ENCODE assay signal across 8 mouse cellular contexts in genomic region chr8:94172075-94172808, GRCm38 (mm10). TPM values are rescaled to one million over a fixed set of nuclear protein-coding genes. Genes with fewer than 3 reads are reported as not detected.
DNase-seq lines count a peak whose midpoint lies in the region; ATAC-seq and TF ChIP-seq lines count a peak whose summit lies in the region.

Gene Mt2, plus strand, starts transcription at chr8:94172664.

- peak; percentile 46 for DNase-seq in spleen, adult 12 weeks (ENCODE audit: low spot score)
- DNase-seq in spleen, adult 18-20 months = no peak
- peak; percentile 83 for DNase-seq in gastrocnemius, postnatal 25 days
- peak; percentile 61 to 68 for DNase-seq in left cerebral cortex, postnatal 36 days (ENCODE audit: low spot score in 2 of 2)
- peak; percentile 50 for DNase-seq in mesoderm, embryonic 11.5 days (ENCODE audit: low read depth, low spot score)
- peak; percentile 65 to 88 for DNase-seq in spleen, postnatal 10 days (ENCODE audit: low spot score in 2 of 2)

- intact Hi-C loops in left cerebral cortex, postnatal 36 days (cut with DNase I) = no loop called here

- ATAC-seq in inflammation-experienced regulatory T-cells, adult 6 months = peak; percentile 17

- TF ChIP-seq CTCF in cortical plate, adult 2 months (IDR thresholded peaks at IDR 0.05; ENCODE audit: extremely low read depth, insufficient read depth, low read length) = no peak

- H3K27ac ChIP-seq in cortical plate, adult 2 months (ENCODE audit: insufficient read depth, low read length) = peak within 1 kb of the TSS; percentile 58

- peak within 1 kb of the TSS; percentile 49 for H3K4me3 ChIP-seq in cortical plate, adult 2 months (ENCODE audit: insufficient read depth, low read length)

- peak; percentile 84 for TF ChIP-seq POLR2A in cortical plate, adult 2 months (IDR thresholded peaks at IDR 0.05; ENCODE audit: extremely low read depth, insufficient read depth, low read length)

- peaks cover 2% of the 10 kb centered on the region for H3K4me1 ChIP-seq in cortical plate, adult 2 months (ENCODE audit: control insufficient read depth, insufficient read depth, low read length)

RNA-seq across cellular contexts. Expression of gene Mt2, which starts in this region (rescaled TPM):
- polyA plus RNA-seq in cortical plate, adult 2 months (2012; rRNA removed) = 559 and 591 TPM in 2 replicates
- total RNA-seq in gastrocnemius, postnatal 25 days (2021) = 100 to 1,000 TPM in 1 of 2 experiments, 10 to 100 TPM in 1; 61.6 to 106 TPM
- polyA plus RNA-seq in inflammation-experienced regulatory T-cells, adult 6 months (2017; shearing (Covaris generic)) = under 1 TPM in 1 of 3 experiments, not detected in 2; 0.94 TPM
- total RNA-seq in left cerebral cortex, postnatal 36 days (2021) = 100 to 1,000 TPM; 463 to 490 TPM

Comparison
In these comparisons a context has a peak if more than half of its experiments do, and no peak if none do; other contexts are left out.
1. RNA of gene Mt2 (total RNA-seq): 463 to 490 TPM in left cerebral cortex, postnatal 36 days; 61.6 to 106 TPM in gastrocnemius, postnatal 25 days; every median in the first group is over 4 times any median in the second.
2. RNA of gene Mt2 (polyA plus RNA-seq): 559 to 591 TPM in cortical plate, adult 2 months; 0.94 TPM in inflammation-experienced regulatory T-cells, adult 6 months; every median in the first group is over 100 times any median in the second.
3. DNase-seq: peak in spleen, adult 12 weeks (single experiment), gastrocnemius, postnatal 25 days (single experiment), left cerebral cortex, postnatal 36 days (2 of 2), mesoderm, embryonic 11.5 days (single experiment) and spleen, postnatal 10 days (2 of 2); none in spleen, adult 18-20 months (0 of 2).
4. Peak in ATAC-seq in inflammation-experienced regulatory T-cells, adult 6 months; RNA of the gene not detected or under 1 TPM.